Mouse (Mus musculus) limb, embryonic 12.5 days (tissue): Measurements from ENCODE around the gene Abhd14a. TPM values are rescaled to one million over a fixed set of nuclear protein-coding genes. Genes with fewer than 3 reads are reported as not detected.
"Not testable (repeated sequence)": the region's sequence is repeated elsewhere in the genome, so short reads cannot be mapped to it uniquely, and the experiment has no call there.

ENCODE experiments used
- ATAC-seq: fragments of 200-750 bp; cut with Nextera tagmentation; 2 replicates; pipeline ENCODE4 v1.8.0; 2017; ENCODE audit warnings: low read depth, moderate TSS enrichment; ENCODE audit not compliant: insufficient number of reproducible peaks, insufficient read depth, low FRiP score, low TSS enrichment
- H3K27ac ChIP-seq: fragments of 300-500 bp; sonication (generic); 2 replicates; pipeline ENCODE4 v1.5.1; 2016; ENCODE audit warnings: mild to moderate bottlenecking, moderate library complexity
- H3K27me3 ChIP-seq: fragments of 300-500 bp; sonication (generic); 2 replicates; pipeline ENCODE4 v1.6.1; 2016; ENCODE audit warnings: mild to moderate bottlenecking, moderate library complexity
- H3K36me3 ChIP-seq: fragments of 300-500 bp; sonication (generic); 2 replicates; pipeline ENCODE4 v1.6.1; 2016; ENCODE audit warnings: mild to moderate bottlenecking, moderate library complexity
- H3K4me1 ChIP-seq: fragments of 300-500 bp; sonication (generic); replicated peaks from 2 replicates; pipeline ENCODE4 v1.6.1; 2016
- H3K4me2 ChIP-seq: fragments of 300-500 bp; sonication (generic); 2 replicates; pipeline ENCODE4 v1.6.1; 2016; ENCODE audit warnings: mild to moderate bottlenecking, moderate library complexity
- H3K4me3 ChIP-seq: fragments of 300-500 bp; sonication (generic); replicated peaks from 2 replicates; pipeline ENCODE4 v1.5.1; 2016; ENCODE audit warnings: mild to moderate bottlenecking
- H3K9ac ChIP-seq: fragments of 300-500 bp; sonication (generic); replicated peaks from 2 replicates; pipeline ENCODE4 v1.6.1; 2016; ENCODE audit warnings: mild to moderate bottlenecking, moderate library complexity
- H3K9me3 ChIP-seq: fragments of 300-500 bp; sonication (generic); 2 replicates; pipeline ENCODE4 v1.6.1; 2016; ENCODE audit warnings: mild to moderate bottlenecking, moderate library complexity
- WGBS: fragments of 180-500 bp; shearing (Covaris S2); methylation state at CpG from one replicate; pipeline ENCODE4 v1.1.7; 2016; 5-methylcytosine and 5-hydroxymethylcytosine counted together
- polyA plus RNA-seq: library from polyadenylated mRNA; unstranded; fragments of >200 nt; fragmentation: Nextera tagmentation; extraction: Ambion mirVana; gene quantifications from 2 replicates; pipeline ENCODE4 v1.2.1, GENCODE M21; 2016

The Abhd14a gene
- 56.0 and 57.8 TPM in 2 replicates for polyA plus RNA-seq

DNA sequence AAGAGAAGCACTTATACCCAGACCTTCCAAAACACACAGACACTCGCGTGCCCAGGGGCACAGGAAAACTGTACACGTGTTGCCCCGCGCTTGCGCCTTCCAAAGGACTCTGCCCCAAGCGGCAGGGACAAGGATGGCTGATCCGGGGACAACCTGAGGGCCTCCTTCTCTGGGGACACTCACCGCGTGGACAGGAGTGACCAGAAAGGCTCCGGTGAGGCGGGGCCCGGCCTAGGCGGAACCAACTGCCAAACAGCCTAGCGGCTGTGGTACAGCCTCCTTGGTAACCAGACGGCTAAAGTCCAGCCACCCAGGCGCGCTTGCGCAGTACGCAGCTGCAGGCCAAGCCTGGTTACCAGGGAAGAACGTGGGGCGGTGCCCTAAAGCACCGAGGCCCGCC is at the start of gene Abhd14a, which contains the start of gene Abhd14b:
TSS of gene Abhd14a (minus strand) at position 331 of the 400 bp plus-strand sequence.
TSS of gene Abhd14b (plus strand) at position 112 of the 400 bp plus-strand sequence.
- peaks cover 52% of the 10 kb centered on the region for H3K4me1 ChIP-seq
- 1% methylated on average over 24 of the region's 24 CpGs for WGBS

DNA sequence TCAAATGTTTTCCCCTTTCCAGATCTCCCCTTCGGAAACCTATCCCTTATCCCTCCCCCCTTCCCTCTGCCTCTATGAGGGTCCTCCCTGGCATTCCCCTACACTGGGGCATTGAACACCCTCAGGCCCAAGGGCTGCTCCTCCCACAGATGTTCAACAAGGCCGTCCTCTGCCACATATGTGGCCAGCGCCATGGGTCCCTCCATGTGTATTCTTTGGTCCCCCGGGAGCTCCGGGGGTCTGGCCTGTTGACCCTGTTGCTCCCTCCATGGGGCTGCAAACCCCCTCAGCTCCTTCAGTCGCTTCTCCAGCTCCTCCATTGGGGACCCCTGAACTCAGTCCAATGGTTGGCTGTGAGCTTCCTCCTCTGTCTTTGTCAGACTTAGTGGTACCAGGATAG is 40.1 kb upstream of the Abhd14a start:
- not testable (repeated sequence) for ATAC-seq, H3K4me3 ChIP-seq, H3K27ac ChIP-seq, H3K4me2 ChIP-seq, H3K4me1 ChIP-seq, H3K27me3 ChIP-seq, H3K9me3 ChIP-seq, H3K9ac ChIP-seq
- H3K36me3 ChIP-seq: peaks cover 39% of the 10 kb centered on the region
- WGBS: 86% methylated on average over 6 of the region's 6 CpGs

More for the DNA sequence above, at the start of gene Abhd14a, which contains the start of gene Abhd14b:
- Histone ChIP-seq H3K27me3 (no peaks in the 10 kb centered on the region), H3K9ac (peak within 1 kb of the TSS; percentile 70), H3K4me3 (peak within 1 kb of the TSS; percentile 58), H3K4me2 (peak within 1 kb of the TSS; percentile 84), H3K36me3 (no peaks in the 10 kb centered on the region), H3K27ac (peak within 1 kb of the TSS; percentile 79), H3K9me3 (no peaks in the 10 kb centered on the region)
- ATAC-seq: peak; percentile 82

DNA sequence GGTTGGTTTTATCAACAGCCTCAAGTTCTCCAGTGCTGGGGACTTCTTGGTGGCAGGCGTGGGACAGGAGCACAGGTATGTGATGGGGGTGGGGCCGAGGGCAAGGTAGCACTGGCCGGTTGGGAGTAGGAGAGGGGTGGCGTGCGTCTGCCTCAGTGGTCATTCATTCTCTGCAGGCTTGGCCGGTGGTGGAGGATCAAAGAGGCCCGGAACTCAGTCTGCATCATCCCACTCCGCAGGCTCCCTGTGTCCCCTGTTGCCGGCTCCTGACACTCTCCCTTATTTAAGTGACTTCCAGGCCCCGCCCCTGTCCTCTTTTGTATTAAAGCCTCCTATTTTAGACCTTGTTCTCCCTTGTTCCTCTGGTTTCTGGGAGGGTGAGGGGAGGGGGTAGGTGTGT is 37.6 kb upstream of the Abhd14a start:
- Histone ChIP-seq H3K36me3 (peaks cover 65% of the 10 kb centered on the region), H3K4me1 (no peaks in the 10 kb centered on the region), H3K27me3 (no peaks in the 10 kb centered on the region), H3K27ac (no peak overlapping the region), H3K9ac (no peak overlapping the region), H3K4me2 (no peak overlapping the region), H3K9me3 (no peaks in the 10 kb centered on the region), H3K4me3 (no peak overlapping the region)
- no peak for ATAC-seq
- WGBS: 86% methylated on average over 8 of the region's 10 CpGs

DNA sequence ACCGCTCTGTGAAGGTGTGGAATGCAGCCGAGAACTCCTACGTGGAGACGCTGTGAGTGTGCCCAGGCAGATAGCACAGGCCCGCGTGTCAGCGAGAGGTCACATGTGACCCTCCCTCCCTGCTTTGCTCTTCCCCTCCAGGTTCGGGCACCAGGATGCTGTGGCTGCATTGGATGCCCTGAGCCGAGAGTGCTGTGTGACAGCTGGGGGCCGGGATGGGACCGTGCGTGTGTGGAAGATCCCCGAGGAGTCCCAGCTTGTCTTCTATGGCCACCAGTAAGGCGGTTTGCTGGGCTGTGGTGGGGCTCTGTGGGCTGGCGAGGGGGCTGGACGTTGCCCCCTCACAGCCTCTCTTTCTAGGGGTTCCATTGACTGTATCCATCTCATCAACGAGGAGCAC is 36.1 kb upstream of the Abhd14a start:
- no peak overlapping the region for H3K4me3 ChIP-seq
- no peak overlapping the region for H3K9ac ChIP-seq
- no peaks in the 10 kb centered on the region for H3K4me1 ChIP-seq
- 94% methylated on average over 17 of the region's 17 CpGs for WGBS
- no peaks in the 10 kb centered on the region for H3K9me3 ChIP-seq
- no peak overlapping the region for H3K27ac ChIP-seq
- H3K27me3 ChIP-seq: no peaks in the 10 kb centered on the region
- H3K36me3 ChIP-seq: peaks cover 74% of the 10 kb centered on the region
- no peak overlapping the region for H3K4me2 ChIP-seq
- no peak for ATAC-seq

DNA sequence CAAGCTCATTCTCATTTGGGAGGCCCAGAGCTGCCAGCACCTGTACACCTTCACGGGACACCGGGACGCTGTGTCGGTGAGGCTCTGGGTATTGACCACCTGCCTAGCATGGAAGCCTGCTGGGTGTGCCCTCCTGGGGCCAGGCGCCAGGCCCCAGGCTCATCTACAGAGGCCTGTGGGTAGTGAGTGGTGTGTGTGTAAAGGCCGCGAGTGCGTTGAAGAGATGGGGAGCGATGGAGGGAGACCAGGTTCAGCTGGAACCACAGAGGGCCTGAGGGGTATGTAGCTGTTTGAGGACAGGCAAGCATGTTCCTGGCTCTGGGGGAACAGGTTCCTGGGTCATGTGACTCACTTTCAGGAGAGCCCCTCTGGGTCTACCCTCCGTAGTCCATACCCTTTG is 35.7 kb upstream of the Abhd14a start:
- 93% methylated on average over 10 of the region's 10 CpGs for WGBS
- H3K27me3 ChIP-seq: no peaks in the 10 kb centered on the region
- H3K27ac ChIP-seq: no peak overlapping the region
- H3K36me3 ChIP-seq: peaks cover 74% of the 10 kb centered on the region
- H3K4me1 ChIP-seq: peaks cover 3% of the 10 kb centered on the region
- H3K9ac ChIP-seq: no peak overlapping the region
- ATAC-seq: no peak
- H3K4me2 ChIP-seq: no peak overlapping the region
- H3K4me3 ChIP-seq: no peak overlapping the region
- H3K9me3 ChIP-seq: no peaks in the 10 kb centered on the region

DNA sequence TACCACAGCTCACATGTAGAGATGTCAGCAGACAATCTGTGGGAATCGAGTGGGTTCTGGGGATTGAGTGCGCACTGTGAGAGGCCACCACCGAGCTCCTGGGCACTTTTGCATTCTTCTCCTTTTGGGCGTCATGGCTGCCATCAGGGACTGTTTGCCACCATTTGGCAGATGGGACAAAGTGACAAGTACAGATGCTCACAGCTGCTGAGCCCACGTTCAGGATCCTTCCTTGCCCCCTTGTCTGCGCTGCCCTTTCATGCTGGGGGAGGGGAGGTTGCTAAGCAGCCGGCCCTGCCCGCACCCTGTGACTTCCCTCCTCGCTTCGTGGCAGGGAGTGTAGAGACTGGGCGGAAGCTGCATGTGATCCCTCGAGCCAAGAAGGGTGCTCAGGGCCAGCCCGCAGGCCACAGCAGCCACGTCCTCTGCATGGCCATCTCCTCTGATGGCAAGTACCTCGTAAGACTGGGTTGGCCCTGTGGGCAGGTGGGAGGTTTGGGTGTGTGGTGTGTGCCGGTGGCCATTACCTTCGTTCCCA is 35.2 kb upstream of the Abhd14a start:
- no peak overlapping the region for H3K4me3 ChIP-seq
- H3K4me1 ChIP-seq: peaks cover 8% of the 10 kb centered on the region
- H3K9ac ChIP-seq: no peak overlapping the region
- peaks cover 74% of the 10 kb centered on the region for H3K36me3 ChIP-seq
- no peak overlapping the region for H3K4me2 ChIP-seq
- H3K27ac ChIP-seq: no peak overlapping the region
- H3K27me3 ChIP-seq: no peaks in the 10 kb centered on the region
- no peaks in the 10 kb centered on the region for H3K9me3 ChIP-seq
- ATAC-seq: no peak
- 88% methylated on average over 17 of the region's 17 CpGs for WGBS

DNA sequence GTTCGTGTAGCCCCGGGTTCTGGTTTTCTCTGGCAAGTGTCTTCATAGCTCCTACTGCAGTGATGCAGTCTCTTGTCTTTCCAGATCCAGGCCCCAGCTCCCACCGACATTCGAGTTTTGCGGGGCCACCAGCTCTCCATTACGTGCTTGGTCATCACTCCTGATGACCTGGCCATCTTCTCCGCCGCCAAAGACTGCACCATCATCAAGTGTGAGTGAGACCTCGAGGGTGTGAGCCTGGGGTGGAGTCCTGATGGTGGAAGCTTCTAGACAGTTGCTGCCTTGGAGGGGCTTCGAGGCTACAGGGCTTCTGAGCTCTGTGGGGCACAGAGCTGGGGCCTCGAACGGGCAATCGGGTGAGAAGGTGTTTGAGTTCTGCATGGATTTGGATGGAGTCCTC is 34.2 kb upstream of the Abhd14a start:
- 93% methylated on average over 13 of the region's 13 CpGs for WGBS

DNA sequence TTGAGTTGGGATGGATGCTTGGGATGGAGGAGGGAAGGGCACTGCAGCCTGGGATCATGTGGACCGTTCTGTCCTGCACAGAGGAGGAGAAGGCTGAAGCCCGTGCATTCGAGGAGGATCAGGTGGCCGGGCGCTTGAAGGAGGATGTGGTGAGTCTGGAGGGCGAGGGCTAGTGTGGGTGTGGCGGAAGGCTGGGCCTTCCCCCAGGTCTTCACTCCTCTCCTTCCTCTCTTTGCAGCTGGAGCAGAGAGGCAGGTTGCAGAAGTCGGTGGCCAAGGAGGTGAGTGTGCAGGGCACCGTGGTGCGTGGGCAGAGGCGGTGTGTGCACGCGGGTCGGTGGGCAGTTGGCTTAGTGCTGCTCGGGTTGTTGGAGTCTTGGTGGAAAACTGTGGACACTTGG is 33.6 kb upstream of the Abhd14a start:
- no peak for ATAC-seq
- Histone ChIP-seq H3K4me3 (no peak overlapping the region), H3K9ac (no peak overlapping the region), H3K4me1 (peaks cover 14% of the 10 kb centered on the region), H3K27me3 (no peaks in the 10 kb centered on the region), H3K36me3 (peaks cover 69% of the 10 kb centered on the region), H3K27ac (no peak overlapping the region), H3K9me3 (no peaks in the 10 kb centered on the region), H3K4me2 (no peak overlapping the region)
- WGBS: 91% methylated on average over 15 of the region's 15 CpGs

More for the DNA sequence above, 34.2 kb upstream of the Abhd14a start:
- ATAC-seq: no peak
- H3K4me2 ChIP-seq: no peak overlapping the region
- no peak overlapping the region for H3K4me3 ChIP-seq
- no peak overlapping the region for H3K27ac ChIP-seq
- peaks cover 9% of the 10 kb centered on the region for H3K4me1 ChIP-seq
- no peaks in the 10 kb centered on the region for H3K9me3 ChIP-seq
- peaks cover 74% of the 10 kb centered on the region for H3K36me3 ChIP-seq
- no peaks in the 10 kb centered on the region for H3K27me3 ChIP-seq
- H3K9ac ChIP-seq: no peak overlapping the region

DNA sequence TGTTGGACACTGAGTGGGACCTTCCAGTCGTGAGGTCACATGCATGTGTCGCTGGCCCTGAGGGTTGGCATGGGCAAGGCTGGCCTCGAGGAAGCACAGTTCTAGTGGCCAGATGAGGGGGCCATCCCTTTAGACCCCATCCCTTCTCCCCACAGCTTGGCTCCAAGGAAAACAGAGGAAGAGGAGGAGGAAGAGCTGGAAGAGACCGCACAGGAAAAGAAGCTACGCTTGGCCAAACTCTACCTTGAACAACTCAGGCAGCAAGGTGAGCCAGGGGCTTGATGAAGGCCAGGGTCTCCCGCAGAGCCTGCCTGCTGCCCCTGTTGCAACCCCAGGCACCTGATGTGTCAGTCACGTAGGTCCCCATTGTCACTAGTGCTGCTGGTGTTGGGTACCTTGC is 33.1 kb upstream of the Abhd14a start:
- 92% methylated on average over 7 of the region's 7 CpGs for WGBS
- H3K4me1 ChIP-seq: peaks cover 17% of the 10 kb centered on the region
- no peak overlapping the region for H3K4me3 ChIP-seq
- no peak for ATAC-seq
- H3K9me3 ChIP-seq: no peaks in the 10 kb centered on the region
- no peak overlapping the region for H3K4me2 ChIP-seq
- no peak overlapping the region for H3K27ac ChIP-seq
- no peaks in the 10 kb centered on the region for H3K27me3 ChIP-seq
- H3K36me3 ChIP-seq: peaks cover 64% of the 10 kb centered on the region
- H3K9ac ChIP-seq: no peak overlapping the region

DNA sequence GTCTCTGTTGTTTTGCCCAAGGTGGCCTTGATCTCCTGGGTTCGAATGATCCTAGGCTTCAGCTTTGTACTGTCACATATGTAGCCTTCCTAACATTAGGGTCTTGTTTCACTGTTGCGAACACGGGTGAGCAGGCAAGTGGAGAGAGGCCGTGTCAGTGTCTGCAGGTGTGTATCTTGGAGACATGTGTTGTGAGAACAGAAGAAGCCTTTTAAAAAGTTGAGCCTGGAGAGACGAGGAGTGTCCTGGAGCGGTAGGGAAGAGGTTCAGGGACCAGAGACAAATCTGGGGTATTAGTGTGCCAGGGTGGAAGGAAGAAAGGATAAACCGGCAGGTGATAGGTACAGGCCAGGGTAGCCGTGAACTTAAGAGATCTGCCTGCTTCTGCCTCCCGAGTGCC is 30.6 kb upstream of the Abhd14a start:
- H3K4me1 ChIP-seq: peaks cover 33% of the 10 kb centered on the region
- peak overlapping the region; percentile 67 for H3K9ac ChIP-seq
- H3K36me3 ChIP-seq: peaks cover 39% of the 10 kb centered on the region
- no peaks in the 10 kb centered on the region for H3K9me3 ChIP-seq
- 81% methylated on average over 9 of the region's 9 CpGs for WGBS
- peak overlapping the region; percentile 80 for H3K4me2 ChIP-seq
- ATAC-seq: no peak
- H3K4me3 ChIP-seq: peak overlapping the region; percentile 59
- H3K27ac ChIP-seq: no peak overlapping the region
- H3K27me3 ChIP-seq: no peaks in the 10 kb centered on the region

DNA sequence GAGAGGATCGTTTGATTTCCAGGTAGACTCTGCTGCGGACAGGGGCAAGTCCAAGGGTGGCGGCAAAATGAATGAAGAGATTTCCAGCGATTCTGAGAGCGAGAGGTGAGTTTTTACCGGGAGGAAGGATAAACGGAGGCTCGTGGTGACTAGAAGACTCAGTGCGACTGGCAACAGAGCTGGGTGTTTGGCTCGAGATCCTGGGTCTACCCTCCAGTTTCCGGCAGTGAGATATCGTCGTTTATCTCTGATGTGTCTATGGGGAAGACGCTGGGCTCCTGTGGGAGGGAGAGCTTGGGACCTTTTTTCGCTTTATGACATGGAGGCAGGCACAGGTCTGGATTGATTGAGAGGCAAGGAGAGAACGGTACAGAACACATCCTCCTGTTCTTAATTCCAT is 30.2 kb upstream of the Abhd14a start:
- 2% methylated on average over 16 of the region's 16 CpGs for WGBS
- peaks cover 33% of the 10 kb centered on the region for H3K4me1 ChIP-seq
- peaks cover 35% of the 10 kb centered on the region for H3K36me3 ChIP-seq
- no peak overlapping the region for H3K27ac ChIP-seq
- ATAC-seq: no peak
- H3K9ac ChIP-seq: peak overlapping the region; percentile 67
- peak overlapping the region; percentile 59 for H3K4me3 ChIP-seq
- no peaks in the 10 kb centered on the region for H3K27me3 ChIP-seq
- H3K4me2 ChIP-seq: peak overlapping the region; percentile 80
- H3K9me3 ChIP-seq: no peaks in the 10 kb centered on the region

DNA sequence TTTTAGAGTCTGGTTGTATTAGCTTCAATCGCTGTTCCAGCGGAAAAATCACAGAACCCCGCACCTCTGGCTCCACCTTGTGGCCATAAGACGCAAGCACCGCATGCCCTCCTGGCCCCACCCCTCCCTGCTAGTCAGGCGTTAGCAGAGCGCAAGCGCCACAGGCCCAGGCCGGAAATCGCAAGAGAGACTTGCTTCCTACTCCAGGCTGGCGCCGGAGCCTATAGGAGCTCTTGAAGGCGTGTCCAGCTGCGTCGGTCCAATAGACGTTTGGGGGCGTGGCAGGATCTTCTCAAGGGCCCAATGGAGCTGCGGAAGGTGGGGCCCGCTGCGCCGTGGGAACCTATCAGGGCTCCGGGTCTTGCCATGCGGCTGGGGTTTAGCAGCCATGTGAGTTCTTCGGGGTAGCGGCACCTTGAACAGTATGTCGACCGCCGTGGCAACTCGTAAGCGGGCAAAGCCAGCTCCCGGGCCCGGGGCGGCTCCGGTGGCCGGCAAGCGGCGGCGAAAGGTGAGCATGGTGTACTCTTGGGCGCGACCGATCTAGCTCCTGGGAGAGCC is 29.5 kb upstream of the Abhd14a start, which contains the start of gene Parp3:
TSS of gene Parp3 (minus strand) at position 26 of the 561 bp plus-strand sequence.
- Histone ChIP-seq H3K4me1 (peaks cover 37% of the 10 kb centered on the region), H3K4me2 (peak within 1 kb of the TSS; percentile 80), H3K9ac (peak within 1 kb of the TSS; percentile 67), H3K27me3 (no peaks in the 10 kb centered on the region), H3K9me3 (no peaks in the 10 kb centered on the region), H3K36me3 (peaks cover 28% of the 10 kb centered on the region), H3K4me3 (peak within 1 kb of the TSS; percentile 59), H3K27ac (peak within 1 kb of the TSS; percentile 60)
- under 1% methylated on average over 41 of the region's 41 CpGs for WGBS
- ATAC-seq: peak; percentile 98
